Mouse (Mus musculus): ENCODE measurements around the gene Hcar1.

DNA sequence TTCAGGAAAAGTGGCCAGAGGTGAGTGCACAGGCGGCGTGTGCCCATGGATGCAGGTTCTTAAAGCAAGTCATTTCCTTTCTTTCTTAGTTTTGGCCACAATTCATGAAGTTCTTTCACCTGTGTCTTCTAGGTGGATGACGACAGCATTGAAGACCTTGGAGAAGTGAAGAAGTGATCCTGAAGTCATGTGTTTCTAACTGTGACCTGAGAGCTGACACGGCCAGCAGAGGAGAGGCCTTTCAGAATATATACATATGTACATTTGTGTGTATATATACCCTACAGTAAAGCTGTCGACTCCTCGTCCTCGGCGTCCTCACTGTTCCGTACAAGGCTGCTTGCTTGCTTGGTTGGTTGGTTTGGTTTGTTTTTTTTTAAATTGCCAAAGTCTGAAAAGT lies 47.3 kb upstream of the Hcar1 start, which contains the start of gene Gm43518:
- no peak for TF ChIP-seq CTCF (IDR thresholded peaks at IDR 0.05; ENCODE audit: low read depth)
- TF ChIP-seq EP300 (IDR thresholded peaks at IDR 0.05; ENCODE audit: low read depth) = no peak

All from heart, postnatal 0 days (tissue).